Mouse (Mus musculus): ENCODE data around the gene Tkfc.
"Not testable (repeated sequence)": the region's sequence is repeated elsewhere in the genome, so short reads cannot be mapped to it uniquely, and the experiment has no call there.

Gene Tkfc

GRCm38 (mm10) chr19:10587231-10587630 lies 18.2 kb downstream of the Tkfc start:
- no peak for DNase-seq (ENCODE audit: low read depth, low spot score)

GRCm38 (mm10) chr19:10585112-10585511 lies 20.3 kb downstream of the Tkfc start:
- DNase-seq (ENCODE audit: low read depth, low spot score): no peak

- DNase-seq (ENCODE audit: low read depth, low spot score): no peak
Observed at GRCm38 (mm10) chr19:10583550-10584146, 21.8 kb downstream of the Tkfc start.

GRCm38 (mm10) chr19:10581984-10582383 lies 23.5 kb downstream of the Tkfc start:
- no peak for DNase-seq (ENCODE audit: low read depth, low spot score)

GRCm38 (mm10) chr19:10580761-10581160 lies 24.7 kb downstream of the Tkfc start:
- no peak for DNase-seq (ENCODE audit: low read depth, low spot score)

GRCm38 (mm10) chr19:10580102-10580501 lies 25.4 kb downstream of the Tkfc start:
- DNase-seq (ENCODE audit: low read depth, low spot score): no peak

GRCm38 (mm10) chr19:10576690-10577561 lies 28.5 kb downstream of the Tkfc start, which contains the start of the genes Cyb561a3 and Tmem138:
Gene Cyb561a3 (plus strand): TSS chr19:10577172.
Gene Tmem138 (minus strand): TSS chr19:10577362.
- DNase-seq (ENCODE audit: low read depth, low spot score): peak; percentile 94

- no peak for DNase-seq (ENCODE audit: low read depth, low spot score)
Observed at GRCm38 (mm10) chr19:10569627-10570026, 35.8 kb downstream of the Tkfc start.

- no peak for DNase-seq (ENCODE audit: low read depth, low spot score)
Observed at GRCm38 (mm10) chr19:10565217-10565616, 40.2 kb downstream of the Tkfc start.

- no peak for DNase-seq (ENCODE audit: low read depth, low spot score)
Observed at GRCm38 (mm10) chr19:10564278-10564677, 41.2 kb downstream of the Tkfc start.

GRCm38 (mm10) chr19:10562351-10562750 lies 43.1 kb downstream of the Tkfc start:
- no peak for DNase-seq (ENCODE audit: low read depth, low spot score)

- no peak for DNase-seq (ENCODE audit: low read depth, low spot score)
Observed at GRCm38 (mm10) chr19:10561558-10562314, 43.7 kb downstream of the Tkfc start.

GRCm38 (mm10) chr19:10560108-10560507 lies 45.3 kb downstream of the Tkfc start:
- DNase-seq (ENCODE audit: low read depth, low spot score): peak; percentile 72

GRCm38 (mm10) chr19:10557837-10558375 lies 47.5 kb downstream of the Tkfc start:
- DNase-seq (ENCODE audit: low read depth, low spot score): not testable (repeated sequence)

- DNase-seq (ENCODE audit: low read depth, low spot score): no peak
Observed at GRCm38 (mm10) chr19:10557430-10557829, 48.0 kb downstream of the Tkfc start.

GRCm38 (mm10) chr19:10557001-10557400 lies 48.5 kb downstream of the Tkfc start:
- no peak for DNase-seq (ENCODE audit: low read depth, low spot score)

- peak; percentile 83 for DNase-seq (ENCODE audit: low read depth, low spot score)
Observed at GRCm38 (mm10) chr19:10555624-10556510, 49.6 kb downstream of the Tkfc start, which contains the start of gene Tmem216. Gene Tmem216 (minus strand): TSS chr19:10556238.

GRCm38 (mm10) chr19:10539454-10539853 lies 66.0 kb downstream of the Tkfc start:
- no peak for DNase-seq (ENCODE audit: low read depth, low spot score)
